Mouse (Mus musculus): ENCODE data around the gene Barx2. TPM values are rescaled to one million over a fixed set of nuclear protein-coding genes. Genes with fewer than 3 reads are reported as not detected.

Barx2 gene
- polyA plus RNA-seq, 1 experiment, result not detected

GRCm38 (mm10) chr9:31868823-31869460 lies 44.3 kb downstream of the Barx2 start:
- TF ChIP-seq USF1 (IDR thresholded peaks at IDR 0.05; ENCODE audit: low read depth) (no peak), MAX (IDR thresholded peaks at IDR 0.05) (no peak), CTCF (IDR thresholded peaks at IDR 0.05; ENCODE audit: control insufficient read depth, insufficient read depth, insufficient read length) (no peak), FOSL1 (IDR thresholded peaks at IDR 0.05; ENCODE audit: insufficient read depth, low read length, poor library complexity, severe bottlenecking) (no peak), MYOD1 (IDR thresholded peaks at IDR 0.05; ENCODE audit: control insufficient read depth, insufficient read length, low read depth) (no peak), MYOG (IDR thresholded peaks at IDR 0.05; ENCODE audit: control insufficient read depth, extremely low read depth, insufficient read length) (no peak)
- H3K36me3 ChIP-seq (ENCODE audit: control insufficient read depth, insufficient read depth), result no peaks in the 10 kb centered on the region
- no peak overlapping the region for H3K4me3 ChIP-seq (ENCODE audit: insufficient read depth, poor library complexity, severe bottlenecking)
- H3K27me3 ChIP-seq (ENCODE audit: control insufficient read depth, insufficient read depth, insufficient read length), result no peaks in the 10 kb centered on the region
- H3K79me2 ChIP-seq (ENCODE audit: control insufficient read depth, insufficient read depth), result no peaks in the 10 kb centered on the region
- no peak overlapping the region for H3ac ChIP-seq (ENCODE audit: control insufficient read depth, insufficient read length, low read depth)
- H3K79me3 ChIP-seq (ENCODE audit: low read depth), result no peaks in the 10 kb centered on the region

- Histone ChIP-seq H3K4me3 (ENCODE audit: insufficient read depth, poor library complexity, severe bottlenecking) (no peak overlapping the region), H3K27me3 (ENCODE audit: control insufficient read depth, insufficient read depth, insufficient read length) (no peaks in the 10 kb centered on the region), H3ac (ENCODE audit: control insufficient read depth, insufficient read length, low read depth) (no peak overlapping the region)
These were observed 49.4 kb downstream of the Barx2 start for GRCm38 (mm10) chr9:31863830-31864229.

GRCm38 (mm10) chr9:31859446-31859845 lies 53.8 kb downstream of the Barx2 start:
- TF ChIP-seq CEBPB (IDR thresholded peaks at IDR 0.05; ENCODE audit: low read depth), result no peak
- no peak for TF ChIP-seq MYOG (IDR thresholded peaks at IDR 0.05; ENCODE audit: control insufficient read depth, extremely low read depth, insufficient read length)
- no peak for TF ChIP-seq USF1 (IDR thresholded peaks at IDR 0.05; ENCODE audit: low read depth)
- TF ChIP-seq MYOD1 (IDR thresholded peaks at IDR 0.05; ENCODE audit: control insufficient read depth, insufficient read length, low read depth), result no peak
- no peak for TF ChIP-seq CTCF (IDR thresholded peaks at IDR 0.05; ENCODE audit: control insufficient read depth, insufficient read depth, insufficient read length)
- no peak for TF ChIP-seq FOSL1 (IDR thresholded peaks at IDR 0.05; ENCODE audit: insufficient read depth, low read length, poor library complexity, severe bottlenecking)
- no peak for TF ChIP-seq MAX (IDR thresholded peaks at IDR 0.05)
- no peak overlapping the region for H3K4me3 ChIP-seq (ENCODE audit: insufficient read depth, poor library complexity, severe bottlenecking)
- H3K79me3 ChIP-seq (ENCODE audit: low read depth), result no peaks in the 10 kb centered on the region
- no peaks in the 10 kb centered on the region for H3K79me2 ChIP-seq (ENCODE audit: control insufficient read depth, insufficient read depth)
- H3ac ChIP-seq (ENCODE audit: control insufficient read depth, insufficient read length, low read depth), result no peak overlapping the region
- no peaks in the 10 kb centered on the region for H3K27me3 ChIP-seq (ENCODE audit: control insufficient read depth, insufficient read depth, insufficient read length)
- H3K36me3 ChIP-seq (ENCODE audit: control insufficient read depth, insufficient read depth), result no peaks in the 10 kb centered on the region

More at GRCm38 (mm10) chr9:31863830-31864229, 49.4 kb downstream of the Barx2 start:
- TF ChIP-seq FOSL1 (IDR thresholded peaks at IDR 0.05; ENCODE audit: insufficient read depth, low read length, poor library complexity, severe bottlenecking) (no peak), MYOG (IDR thresholded peaks at IDR 0.05; ENCODE audit: control insufficient read depth, extremely low read depth, insufficient read length) (no peak), USF1 (IDR thresholded peaks at IDR 0.05; ENCODE audit: low read depth) (no peak), CEBPB (IDR thresholded peaks at IDR 0.05; ENCODE audit: low read depth) (no peak), CTCF (IDR thresholded peaks at IDR 0.05; ENCODE audit: control insufficient read depth, insufficient read depth, insufficient read length) (no peak), MYOD1 (IDR thresholded peaks at IDR 0.05; ENCODE audit: control insufficient read depth, insufficient read length, low read depth) (no peak), MAX (IDR thresholded peaks at IDR 0.05) (no peak)
- Histone ChIP-seq H3K36me3 (ENCODE audit: control insufficient read depth, insufficient read depth) (no peaks in the 10 kb centered on the region), H3K79me3 (ENCODE audit: low read depth) (no peaks in the 10 kb centered on the region), H3K79me2 (ENCODE audit: control insufficient read depth, insufficient read depth) (no peaks in the 10 kb centered on the region)

GRCm38 (mm10) chr9:31858720-31859340 lies 54.4 kb downstream of the Barx2 start:
- Histone ChIP-seq H3ac (ENCODE audit: control insufficient read depth, insufficient read length, low read depth) (no peak overlapping the region), H3K36me3 (ENCODE audit: control insufficient read depth, insufficient read depth) (no peaks in the 10 kb centered on the region), H3K79me2 (ENCODE audit: control insufficient read depth, insufficient read depth) (no peaks in the 10 kb centered on the region), H3K4me3 (ENCODE audit: insufficient read depth, poor library complexity, severe bottlenecking) (no peak overlapping the region), H3K27me3 (ENCODE audit: control insufficient read depth, insufficient read depth, insufficient read length) (no peaks in the 10 kb centered on the region), H3K79me3 (ENCODE audit: low read depth) (no peaks in the 10 kb centered on the region)
- TF ChIP-seq MYOD1 (IDR thresholded peaks at IDR 0.05; ENCODE audit: control insufficient read depth, insufficient read length, low read depth) (no peak), FOSL1 (IDR thresholded peaks at IDR 0.05; ENCODE audit: insufficient read depth, low read length, poor library complexity, severe bottlenecking) (no peak), MYOG (IDR thresholded peaks at IDR 0.05; ENCODE audit: control insufficient read depth, extremely low read depth, insufficient read length) (no peak), USF1 (IDR thresholded peaks at IDR 0.05; ENCODE audit: low read depth) (no peak), CEBPB (IDR thresholded peaks at IDR 0.05; ENCODE audit: low read depth) (no peak)

GRCm38 (mm10) chr9:31857512-31857911 lies 55.8 kb downstream of the Barx2 start:
- TF ChIP-seq USF1 (IDR thresholded peaks at IDR 0.05; ENCODE audit: low read depth) (no peak), MAX (IDR thresholded peaks at IDR 0.05) (no peak), CEBPB (IDR thresholded peaks at IDR 0.05; ENCODE audit: low read depth) (no peak), MYOD1 (IDR thresholded peaks at IDR 0.05; ENCODE audit: control insufficient read depth, insufficient read length, low read depth) (no peak), FOSL1 (IDR thresholded peaks at IDR 0.05; ENCODE audit: insufficient read depth, low read length, poor library complexity, severe bottlenecking) (no peak), MYOG (IDR thresholded peaks at IDR 0.05; ENCODE audit: control insufficient read depth, extremely low read depth, insufficient read length) (no peak), CTCF (IDR thresholded peaks at IDR 0.05; ENCODE audit: control insufficient read depth, insufficient read depth, insufficient read length) (no peak)
- H3K79me3 ChIP-seq (ENCODE audit: low read depth), result no peaks in the 10 kb centered on the region
- H3ac ChIP-seq (ENCODE audit: control insufficient read depth, insufficient read length, low read depth), result no peak overlapping the region
- no peaks in the 10 kb centered on the region for H3K36me3 ChIP-seq (ENCODE audit: control insufficient read depth, insufficient read depth)
- no peaks in the 10 kb centered on the region for H3K27me3 ChIP-seq (ENCODE audit: control insufficient read depth, insufficient read depth, insufficient read length)
- no peaks in the 10 kb centered on the region for H3K79me2 ChIP-seq (ENCODE audit: control insufficient read depth, insufficient read depth)
- H3K4me3 ChIP-seq (ENCODE audit: insufficient read depth, poor library complexity, severe bottlenecking), result no peak overlapping the region

All from C2C12 (cell line).